Mouse (Mus musculus) embryonic fibroblast, embryonic 13.5 days (primary cell): ENCODE results near the gene Erich6b.

Source experiments
- CTCF ChIP-seq: IDR thresholded peaks from 2 replicates; pipeline ENCODE4 v1.5.1; 2011; ENCODE audit warnings: mild to moderate bottlenecking, control low read depth, low read length, moderate library complexity, borderline replicate concordance; ENCODE audit not compliant: insufficient read depth
- POLR2A ChIP-seq: IDR thresholded peaks from 2 replicates; pipeline ENCODE4 v1.6.1; 2011; ENCODE audit warnings: low read depth, mild to moderate bottlenecking, control low read depth, low read length, moderate library complexity

GRCm38 (mm10) chr14:75713661-75714060 lies 71.6 kb downstream of the Erich6b start:
- no peak for TF ChIP-seq CTCF
- no peak for TF ChIP-seq POLR2A
